Mouse (Mus musculus) embryonic fibroblast, embryonic 13.5 days (primary cell): ENCODE data around the gene Ppp2r5b.

Experiments
- CTCF ChIP-seq: IDR thresholded peaks from 2 replicates; pipeline ENCODE4 v1.5.1; 2011; ENCODE audit warnings: mild to moderate bottlenecking, control low read depth, low read length, moderate library complexity, borderline replicate concordance; ENCODE audit not compliant: insufficient read depth
- POLR2A ChIP-seq: IDR thresholded peaks from 2 replicates; pipeline ENCODE4 v1.6.1; 2011; ENCODE audit warnings: low read depth, mild to moderate bottlenecking, control low read depth, low read length, moderate library complexity

- no peak for TF ChIP-seq POLR2A
- TF ChIP-seq CTCF: no peak
Observed at GRCm38 (mm10) chr19:6182534-6182933, 53.1 kb downstream of the Ppp2r5b start.
